Mouse (Mus musculus): Measurements from ENCODE around the gene Gpx7.

DNA sequence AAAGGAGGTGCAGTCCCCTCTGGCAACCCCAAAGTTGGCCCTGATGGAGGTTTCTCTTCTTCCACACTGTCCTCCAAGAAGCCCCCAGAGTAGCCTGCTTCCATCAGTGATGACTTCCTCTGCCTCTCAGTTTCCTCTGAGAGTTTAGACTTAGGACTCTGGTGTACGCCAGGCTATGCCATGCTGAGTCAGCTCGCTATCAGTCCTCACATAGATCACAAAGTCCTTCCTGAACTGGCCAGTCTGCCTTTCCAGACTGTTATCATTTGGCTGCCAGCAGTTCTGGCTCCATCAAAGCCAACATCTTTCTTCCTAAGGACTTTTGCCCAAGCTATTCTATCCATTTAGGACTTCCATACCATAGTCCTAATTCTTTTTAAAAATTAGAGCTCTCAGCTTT lies 14.2 kb downstream of the Gpx7 start:
- TF ChIP-seq CTCF (IDR thresholded peaks at IDR 0.05; ENCODE audit: low read depth, low read length) (no peak), POLR2A (IDR thresholded peaks at IDR 0.05; ENCODE audit: extremely low read depth, insufficient read depth, low read length) (no peak)
